Mouse (Mus musculus): ENCODE results near the gene Kalrn.

DNA sequence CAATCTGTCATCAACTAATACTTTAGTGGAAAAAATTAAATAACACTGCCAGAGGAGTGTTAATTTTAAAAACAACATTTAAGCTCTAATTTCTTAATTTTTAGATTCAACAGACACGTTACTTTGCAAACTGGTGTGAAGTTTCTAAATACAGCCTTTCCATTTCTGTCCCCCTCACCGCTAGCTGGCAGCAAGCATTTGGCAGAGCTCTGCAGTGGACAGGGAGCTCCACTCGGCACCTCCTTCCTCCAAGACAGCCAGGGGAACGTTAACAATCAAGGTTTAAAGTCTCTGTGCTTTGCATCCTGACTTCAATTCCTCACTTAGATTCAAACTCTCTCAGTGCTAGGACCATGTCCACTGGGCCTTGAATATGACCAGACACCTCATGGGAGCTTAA lies 106.7 kb downstream of the Kalrn start:
- TF ChIP-seq CTCF (IDR thresholded peaks at IDR 0.05; ENCODE audit: low read depth) (peak; percentile 61), EP300 (IDR thresholded peaks at IDR 0.05; ENCODE audit: low read depth) (no peak)

Measured in heart, postnatal 0 days (tissue).